Mouse (Mus musculus) retina, embryonic 14.5 days (tissue): ENCODE measurements at regions not wholly inside any gene's neighbourhood (a gene's known extent, or its start where the extent isn't known, plus 50 kb on each side); places are given as distances from the start of the nearest gene placed in this dataset.
"Not testable (repeated sequence)": the region's sequence is repeated elsewhere in the genome, so short reads cannot be mapped to it uniquely, and the experiment has no call there.

ENCODE experiments used
- DNase-seq: peaks from one replicate; pipeline ENCODE4 v3.0.0-alpha.2; 2015; ENCODE audit warnings: low spot score

DNA sequence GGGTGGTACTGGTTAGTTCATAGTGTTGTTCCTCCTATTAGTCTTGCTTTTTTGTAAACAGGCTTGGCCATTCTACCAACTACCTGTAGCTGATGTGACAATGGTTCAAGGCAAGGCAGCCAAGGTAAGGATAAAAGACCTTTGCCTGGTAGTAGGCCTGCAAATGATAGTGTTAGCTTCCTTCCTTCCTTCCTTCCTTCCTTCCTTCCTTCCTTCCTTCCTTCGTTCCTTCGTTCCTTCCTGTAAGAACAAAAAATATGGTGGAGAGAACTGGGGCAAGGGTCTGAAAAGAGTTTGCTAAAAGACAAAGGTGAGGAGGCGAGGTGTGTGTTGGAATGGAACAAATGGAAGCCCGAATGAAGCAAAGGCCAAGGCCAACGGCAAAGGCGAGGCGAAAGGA lies 84.8 kb upstream of the Ezh2 start:
- not testable (repeated sequence) for DNase-seq

GRCm38 (mm10) chr6:47672741-47673140 lies 77.6 kb upstream of the Ezh2 start:
- not testable (repeated sequence) for DNase-seq

DNA sequence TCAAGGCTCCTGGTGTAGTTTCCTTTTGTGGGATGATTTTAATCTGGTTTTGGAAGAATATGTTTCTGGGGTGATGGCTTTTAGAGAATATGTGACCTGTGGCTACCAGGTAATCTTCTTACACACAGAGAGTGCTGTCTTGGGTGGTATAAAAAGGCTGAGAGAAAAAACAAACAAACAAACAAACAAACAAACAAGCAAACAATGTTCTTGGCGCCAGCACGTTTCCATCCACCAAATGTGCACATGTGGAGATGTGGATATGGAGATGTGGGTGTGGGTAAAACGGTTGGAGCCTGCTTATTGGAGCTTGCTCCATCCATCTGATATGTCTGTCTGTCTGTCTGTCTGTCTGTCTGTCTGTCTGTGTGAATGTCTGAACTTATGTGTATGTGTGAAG lies 57.7 kb upstream of the Ezh2 start:
- not testable (repeated sequence) for DNase-seq

DNA sequence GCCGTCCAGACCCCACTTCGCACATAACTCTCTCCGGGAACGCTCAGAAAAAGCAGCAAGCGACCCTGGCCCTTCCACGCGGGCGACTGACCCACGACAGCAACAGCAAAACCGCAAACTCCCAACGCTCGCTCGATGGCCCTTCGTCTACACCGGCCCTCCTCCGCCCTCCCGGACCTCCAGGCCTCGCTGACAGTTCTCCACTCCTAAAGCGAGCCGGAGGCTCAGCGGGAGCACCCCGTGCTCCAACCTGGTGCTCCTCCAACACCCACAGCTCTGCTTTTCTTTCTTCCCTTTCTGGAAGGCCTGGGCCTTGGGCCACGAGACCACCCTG lies 56.2 kb upstream of the Ezh2 start:
- DNase-seq, result not testable (repeated sequence)

DNA sequence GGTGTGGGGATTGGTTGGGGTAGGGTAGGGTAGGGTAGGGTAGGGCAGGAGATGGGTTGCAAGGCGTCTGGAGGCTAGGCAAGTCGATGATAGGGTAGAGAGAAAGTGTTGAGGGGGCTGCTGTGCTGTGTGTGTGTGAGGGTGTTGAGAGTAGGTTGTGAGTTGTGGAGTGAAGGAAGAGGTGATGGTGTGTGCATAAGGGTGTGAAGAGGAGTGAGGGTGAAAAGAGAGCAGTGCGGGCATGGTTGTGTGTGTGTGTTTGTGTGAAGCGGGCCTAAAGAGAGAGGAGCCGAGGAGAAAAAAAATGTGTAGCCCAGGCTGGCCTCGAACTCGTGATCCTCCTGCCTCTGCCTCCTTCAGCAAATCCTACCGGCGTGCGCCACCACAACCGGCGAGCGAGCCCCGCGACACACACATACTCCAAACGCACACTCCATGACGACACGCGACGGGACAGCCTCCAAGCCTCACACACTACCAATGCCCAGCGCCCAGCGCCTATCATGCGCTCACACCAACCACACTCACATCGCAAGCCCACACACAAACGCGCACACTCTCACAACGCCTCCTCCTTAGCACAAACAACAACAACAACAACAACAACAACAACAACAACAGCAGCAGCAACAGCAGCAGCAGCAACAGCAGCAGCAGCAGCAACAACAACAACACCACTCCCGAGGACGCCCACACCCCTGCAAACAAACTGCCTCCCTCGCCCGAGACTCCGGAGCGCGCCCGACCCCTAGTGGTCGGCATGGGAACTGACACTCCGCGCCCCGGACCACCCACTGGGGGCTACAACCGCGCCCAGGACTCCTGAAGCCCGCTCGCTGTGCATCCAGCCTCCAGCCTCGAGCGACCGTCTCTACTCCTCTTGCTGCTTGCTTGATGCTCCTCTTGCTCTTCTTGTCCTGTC lies 55.6 kb upstream of the Ezh2 start:
- peak; percentile 100 for DNase-seq

GRCm38 (mm10) chr6:47649961-47650360 lies 54.8 kb upstream of the Ezh2 start:
- peak; percentile 55 for DNase-seq

DNA sequence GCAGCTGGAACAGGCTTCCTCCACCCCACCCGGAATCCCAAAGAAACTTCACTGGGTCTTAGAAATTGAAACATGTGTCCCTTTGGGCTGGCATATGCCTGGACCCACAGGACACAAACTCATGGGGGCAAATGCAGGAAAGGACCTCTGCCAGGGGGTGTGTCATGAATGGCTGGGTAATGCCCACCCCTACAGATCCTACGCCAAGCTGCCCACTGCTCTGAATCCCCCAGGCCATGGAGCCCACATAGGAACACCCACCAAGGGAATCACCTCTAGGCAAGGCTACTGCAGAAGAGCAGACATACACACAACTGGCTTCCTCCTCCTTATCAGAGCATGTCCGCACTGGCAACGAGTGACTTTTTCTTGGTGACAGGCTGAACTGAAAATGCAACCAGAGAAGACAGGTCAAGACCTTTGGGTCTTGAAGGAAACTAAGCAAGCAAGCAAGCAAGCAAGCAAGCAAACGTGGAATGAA lies 54.4 kb upstream of the Ezh2 start:
- DNase-seq, result peak; percentile 54

DNA sequence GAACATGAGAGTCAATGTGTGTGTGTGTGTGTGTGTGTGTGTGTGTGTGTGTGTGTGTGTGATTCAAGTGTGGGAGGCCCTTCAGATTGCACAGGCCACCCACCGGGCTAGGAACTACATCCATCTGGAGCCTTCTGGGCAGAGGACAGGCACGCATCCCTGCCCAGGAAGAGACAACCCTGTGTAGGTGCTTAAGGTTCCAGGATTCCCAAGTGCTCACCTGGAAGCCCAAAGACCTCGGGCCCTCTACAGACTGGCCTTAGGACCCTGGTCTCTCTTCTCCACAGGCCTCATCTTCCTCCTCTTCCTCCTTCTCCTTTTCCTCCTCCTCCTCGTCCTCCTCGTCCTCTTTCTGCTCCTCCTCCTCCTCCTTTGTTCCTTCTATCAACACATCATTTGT lies 53.8 kb upstream of the Ezh2 start:
- DNase-seq, result no peak

- DNase-seq, result peak; percentile 35
These were observed 53.2 kb upstream of the Ezh2 start for GRCm38 (mm10) chr6:47648316-47648715.

DNA sequence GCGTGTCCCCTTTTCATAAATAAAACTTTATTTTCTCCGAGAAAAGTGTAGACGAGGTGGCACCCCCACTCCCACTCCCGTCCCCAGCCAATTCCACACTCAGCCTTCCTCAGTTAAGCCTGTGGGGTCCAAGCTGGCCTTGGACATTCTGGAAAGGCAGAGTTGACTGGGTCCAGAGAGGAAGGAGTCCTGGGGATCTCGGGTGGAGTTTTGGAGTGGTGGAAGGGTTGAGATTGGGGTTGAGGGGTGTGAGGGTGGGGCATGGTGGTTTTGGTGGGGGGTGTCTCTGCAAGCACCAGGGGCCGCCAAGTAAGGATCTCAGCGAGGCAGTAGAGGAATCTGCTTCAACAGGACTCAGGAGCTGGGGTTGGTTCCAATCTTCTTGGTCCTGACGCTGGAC lies 52.7 kb upstream of the Ezh2 start:
- peak; percentile 19 for DNase-seq

GRCm38 (mm10) chr6:47646731-47647567 lies 51.8 kb upstream of the Ezh2 start:
- DNase-seq, result peak; percentile 66

DNA sequence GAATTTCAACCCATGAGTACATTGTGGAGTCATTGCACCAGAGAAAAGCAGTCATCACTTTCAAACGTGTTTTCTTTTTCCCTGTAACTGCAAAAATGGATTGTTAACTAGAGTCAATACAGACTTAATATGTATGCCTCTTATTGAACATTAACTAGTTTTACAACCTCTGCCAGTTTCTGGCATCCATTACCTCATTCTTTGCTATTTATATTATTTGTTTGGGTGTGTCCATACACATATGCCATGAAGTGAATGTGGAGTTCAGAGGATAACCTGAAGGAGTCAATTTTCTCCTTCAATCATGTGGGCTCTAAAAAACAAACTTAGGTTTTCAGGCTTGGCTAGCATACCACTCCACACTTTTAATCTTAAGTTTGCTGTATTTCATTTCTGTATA lies 50.9 kb upstream of the Ezh2 start:
- DNase-seq, result no peak
